Mouse (Mus musculus) MN1 (cell line): ENCODE results near the gene Fam166b.

Source experiments
- DNase-seq: peaks from one replicate; pipeline ENCODE4 v3.0.0-alpha.2; 2016; ENCODE audit warnings: low spot score

Gene Fam166b

GRCm38 (mm10) chr4:43406162-43406971 lies 22.6 kb downstream of the Fam166b start:
- DNase-seq, result no peak

GRCm38 (mm10) chr4:43404697-43405096 lies 24.2 kb downstream of the Fam166b start:
- no peak for DNase-seq

- DNase-seq, result no peak
These were observed 26.7 kb downstream of the Fam166b start for GRCm38 (mm10) chr4:43402212-43402611.

- DNase-seq, result no peak
These were observed 27.4 kb downstream of the Fam166b start for GRCm38 (mm10) chr4:43401486-43401885.

GRCm38 (mm10) chr4:43400976-43401375 lies 28.0 kb downstream of the Fam166b start:
- DNase-seq, result no peak

- DNase-seq, result no peak
These were observed 29.4 kb downstream of the Fam166b start for GRCm38 (mm10) chr4:43399391-43400131.

GRCm38 (mm10) chr4:43398829-43399331 lies 30.1 kb downstream of the Fam166b start:
- DNase-seq, result no peak

- no peak for DNase-seq
These were observed 30.9 kb downstream of the Fam166b start for GRCm38 (mm10) chr4:43398014-43398413.

GRCm38 (mm10) chr4:43396381-43396780 lies 32.6 kb downstream of the Fam166b start:
- DNase-seq, result no peak

- no peak for DNase-seq
These were observed 33.1 kb downstream of the Fam166b start for GRCm38 (mm10) chr4:43395836-43396235.

GRCm38 (mm10) chr4:43395147-43395546 lies 33.8 kb downstream of the Fam166b start:
- no peak for DNase-seq

- DNase-seq, result no peak
These were observed 34.5 kb downstream of the Fam166b start for GRCm38 (mm10) chr4:43394345-43394891.

- no peak for DNase-seq
These were observed 37.3 kb downstream of the Fam166b start for GRCm38 (mm10) chr4:43391521-43392050.

GRCm38 (mm10) chr4:43389845-43390440 lies 39.0 kb downstream of the Fam166b start:
- no peak for DNase-seq

GRCm38 (mm10) chr4:43389390-43389789 lies 39.5 kb downstream of the Fam166b start:
- DNase-seq, result no peak

GRCm38 (mm10) chr4:43386932-43387331 lies 42.0 kb downstream of the Fam166b start:
- no peak for DNase-seq

GRCm38 (mm10) chr4:43384541-43384940 lies 44.4 kb downstream of the Fam166b start:
- DNase-seq, result no peak

GRCm38 (mm10) chr4:43384083-43384460 lies 44.9 kb downstream of the Fam166b start:
- DNase-seq, result no peak

GRCm38 (mm10) chr4:43383246-43384082 lies 45.5 kb downstream of the Fam166b start:
- DNase-seq, result no peak

GRCm38 (mm10) chr4:43382155-43383020 lies 46.5 kb downstream of the Fam166b start:
- no peak for DNase-seq
